ENCODE assay signal across 17 mouse cellular contexts in the genomic region with DNA sequence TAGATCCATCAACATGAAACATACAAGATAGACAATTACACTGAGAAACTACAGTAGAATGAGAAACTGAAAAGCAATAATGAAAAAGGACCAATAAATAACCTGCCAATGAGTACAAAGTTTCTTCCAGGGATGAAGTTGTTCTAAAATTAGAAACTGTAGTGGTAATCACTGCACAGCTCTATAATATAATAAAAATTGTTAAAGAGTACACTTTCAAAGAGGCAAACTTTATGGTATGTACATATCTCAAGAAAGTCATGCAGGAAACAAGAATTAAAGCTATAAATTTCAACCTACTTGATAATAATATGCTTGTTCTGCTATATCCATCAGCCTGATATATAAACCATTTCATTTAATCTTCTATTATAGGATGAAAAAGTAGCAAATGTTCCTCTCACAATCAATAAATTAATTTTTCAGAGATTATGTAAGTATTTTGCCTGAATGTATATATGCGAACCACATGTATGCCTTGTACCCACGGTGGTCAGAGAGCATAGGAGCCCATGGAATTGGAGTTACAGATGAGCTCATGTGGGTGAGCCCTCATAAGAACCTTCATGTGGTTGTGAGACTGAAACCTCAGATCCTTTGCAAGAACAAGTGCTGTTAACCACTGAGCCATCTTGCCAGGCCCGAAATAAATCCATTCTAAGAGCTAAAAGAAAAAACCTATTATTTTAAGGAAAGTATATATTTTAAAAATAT. TPM values are rescaled to one million over a fixed set of nuclear protein-coding genes. Genes with fewer than 3 reads are reported as not detected.
"Had no signal": no experiment of that assay in that cellular context is flagged by ENCODE, and none has a peak within 500 bp of the region (broad histone marks: within the 10 kb centered on the region; RNA-seq: fewer than 3 reads in every experiment).

No protein-coding gene starts in this region.

- H3K4me1 ChIP-seq: neural tube, embryonic 13.5 days; stomach, embryonic 15.5 days had no signal

- H3K36me3 ChIP-seq: neural tube, embryonic 13.5 days; neural tube, embryonic 15.5 days; stomach, embryonic 15.5 days had no signal

- H3K4me3 ChIP-seq: neural tube, embryonic 13.5 days; neural tube, embryonic 15.5 days; stomach, embryonic 15.5 days had no signal

- DNase-seq: retina, postnatal 1 day; right cerebral cortex, postnatal 14 days; right cerebral cortex, postnatal 25 days; right cerebral cortex, postnatal 4 days; spleen, adult 18-20 months; thymus, adult 18-20 months; thymus, adult 2 months; thymus, postnatal 14 days; thymus, postnatal 25 days; thymus, postnatal 36 days; thymus, postnatal 4 days had no signal

- H3K9me3 ChIP-seq: neural tube, embryonic 13.5 days; neural tube, embryonic 15.5 days; stomach, embryonic 15.5 days had no signal

- H3K4me2 ChIP-seq: neural tube, embryonic 13.5 days; neural tube, embryonic 15.5 days; stomach, embryonic 15.5 days had no signal

- H3K27ac ChIP-seq: neural tube, embryonic 13.5 days; neural tube, embryonic 15.5 days; stomach, embryonic 15.5 days had no signal

- H3K9ac ChIP-seq: neural tube, embryonic 13.5 days; neural tube, embryonic 15.5 days; stomach, embryonic 15.5 days had no signal

- H3K27me3 ChIP-seq: neural tube, embryonic 13.5 days; neural tube, embryonic 15.5 days; stomach, embryonic 15.5 days had no signal

RNA-seq across cellular contexts. Expression of a gene that starts 26.9 kb away (rescaled TPM):
- total RNA-seq: neutrophil, adult 5-6 weeks had no signal
- polyA plus RNA-seq: spleen, adult 2 months; testis, adult 2 months; thymus, adult 2 months had no signal
